Mouse (Mus musculus) fat pad, adult 2 months (tissue): ENCODE data around the gene Capn8.

ENCODE experiments used
- DNase-seq: peaks from one replicate; pipeline ENCODE4 v3.0.0-alpha.2; 2011; ENCODE audit warnings: low read depth, low spot score; ENCODE audit errors: extremely low read depth

Capn8 gene

GRCm38 (mm10) chr1:182550761-182551160, 14.0 kb upstream of the Capn8 start:
- no peak for DNase-seq

- no peak for DNase-seq
These were observed 11.0 kb upstream of the Capn8 start for GRCm38 (mm10) chr1:182553649-182554375.

GRCm38 (mm10) chr1:182558271-182558670, 6.5 kb upstream of the Capn8 start:
- no peak for DNase-seq

DNA sequence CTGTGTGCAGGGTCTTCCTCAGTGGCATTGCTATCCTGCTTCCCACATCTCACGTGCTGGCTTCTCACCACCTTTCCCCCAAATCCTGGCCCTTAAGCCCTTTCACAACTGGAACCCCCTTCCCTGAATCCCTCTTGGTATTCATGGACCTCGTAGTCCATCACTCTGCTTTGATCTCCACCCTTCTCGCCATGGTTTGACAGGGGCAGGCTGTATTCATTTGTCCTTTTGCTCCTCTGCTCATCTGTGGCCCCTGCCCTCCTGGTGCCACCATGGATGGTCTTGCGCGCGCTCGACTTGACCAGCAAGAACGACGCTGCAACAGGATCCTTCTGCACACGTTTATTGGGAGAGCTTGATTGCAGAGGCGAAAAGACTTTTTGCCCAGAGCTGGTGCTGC, 5.3 kb upstream of the Capn8 start:
- no peak for DNase-seq

- no peak for DNase-seq
These were observed 4.3 kb upstream of the Capn8 start for GRCm38 (mm10) chr1:182560390-182561098.

DNA sequence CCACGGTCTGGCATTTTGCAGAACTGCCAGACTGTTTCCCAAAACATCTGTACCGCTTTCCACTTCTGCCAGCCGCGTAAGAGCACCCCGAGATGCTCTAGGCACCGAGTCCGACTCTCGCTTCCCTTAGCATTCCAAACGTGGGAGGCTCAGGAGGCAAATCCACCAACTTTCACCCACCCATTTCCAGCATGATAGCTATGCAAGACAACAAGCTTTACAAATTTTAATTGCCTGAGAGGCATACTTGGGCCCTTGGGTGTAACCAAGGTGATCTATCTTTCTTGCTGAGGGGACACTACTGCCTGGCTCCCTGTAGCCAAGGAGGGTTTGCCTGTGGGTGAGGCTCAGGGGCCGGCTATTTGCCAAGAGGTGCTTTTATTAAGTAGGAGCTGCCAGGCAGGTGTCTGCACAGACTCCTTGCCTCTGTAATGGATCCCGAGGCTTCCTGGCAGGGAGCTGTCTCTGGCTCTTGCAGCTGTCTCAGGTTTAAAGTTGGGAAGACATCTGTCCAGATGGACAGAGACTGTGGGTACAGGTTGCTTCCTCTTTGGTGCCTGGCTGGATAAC, 2.8 kb upstream of the Capn8 start:
- no peak for DNase-seq

- no peak for DNase-seq
These were observed 2.0 kb upstream of the Capn8 start for GRCm38 (mm10) chr1:182562576-182563370.

GRCm38 (mm10) chr1:182565351-182565835, 586 bp downstream of the Capn8 start:
- DNase-seq = no peak

DNA sequence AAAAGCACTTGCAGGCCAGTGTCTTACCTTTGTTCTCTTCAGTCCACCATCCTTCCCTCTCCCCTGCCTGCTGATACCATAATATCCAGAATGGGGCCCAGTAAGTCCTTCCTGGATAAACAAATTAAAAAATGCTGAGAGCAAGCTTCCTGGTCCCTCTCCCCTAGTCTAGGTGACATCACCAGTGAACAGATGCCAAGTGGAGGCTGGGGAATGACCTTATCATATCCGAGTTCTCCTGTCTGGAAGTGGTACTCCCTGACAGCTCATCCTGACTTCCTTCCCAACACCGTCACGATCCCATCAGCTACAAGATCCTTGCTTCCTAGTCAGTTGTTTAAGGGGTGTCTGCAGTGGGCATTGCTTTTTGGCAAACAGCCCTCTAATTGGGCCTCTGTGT, 6.3 kb downstream of the Capn8 start:
- DNase-seq = no peak

- DNase-seq = no peak
These were observed 7.2 kb downstream of the Capn8 start for GRCm38 (mm10) chr1:182571973-182572372.

GRCm38 (mm10) chr1:182573856-182574665, 9.3 kb downstream of the Capn8 start:
- no peak for DNase-seq

DNA sequence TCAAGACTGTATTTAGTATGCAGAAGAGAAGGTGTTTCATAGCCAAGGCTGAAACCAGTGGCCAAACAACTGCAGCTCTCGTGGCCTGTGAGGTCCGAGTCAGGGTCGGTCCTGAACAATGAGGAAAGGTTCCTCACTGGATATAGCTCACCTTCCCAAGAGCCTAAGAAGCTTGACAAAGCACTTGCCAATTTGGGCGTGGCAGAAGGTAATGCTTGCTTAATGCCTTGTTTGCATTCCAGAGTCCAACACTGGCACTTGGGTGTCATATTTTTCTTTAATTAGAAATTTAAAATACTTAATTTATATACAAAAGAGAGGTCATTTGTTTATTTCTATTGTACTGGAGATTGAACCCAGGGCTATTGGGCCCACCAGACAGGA, 9.9 kb downstream of the Capn8 start:
- no peak for DNase-seq

DNA sequence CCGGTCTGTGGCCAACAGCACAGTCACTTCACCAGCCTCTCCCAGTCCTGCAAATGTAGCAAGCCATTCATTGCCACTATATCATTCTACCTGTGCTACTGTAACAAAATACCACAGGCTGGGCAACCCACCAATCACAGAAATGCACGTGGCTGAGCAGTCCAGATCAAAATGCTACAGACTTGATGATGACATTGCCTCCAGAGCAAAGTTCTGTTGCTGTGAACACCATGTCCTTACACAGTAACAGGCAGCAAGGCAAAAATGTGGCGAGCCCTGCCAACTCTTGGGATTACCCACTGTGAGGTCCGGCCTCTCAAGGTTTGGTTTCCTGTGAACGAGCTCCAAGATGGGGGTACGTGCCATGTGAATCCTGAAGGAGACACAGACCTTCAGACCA, 19.4 kb downstream of the Capn8 start:
- no peak for DNase-seq

- no peak for DNase-seq
These were observed 20.5 kb downstream of the Capn8 start for GRCm38 (mm10) chr1:182585162-182585840.

DNA sequence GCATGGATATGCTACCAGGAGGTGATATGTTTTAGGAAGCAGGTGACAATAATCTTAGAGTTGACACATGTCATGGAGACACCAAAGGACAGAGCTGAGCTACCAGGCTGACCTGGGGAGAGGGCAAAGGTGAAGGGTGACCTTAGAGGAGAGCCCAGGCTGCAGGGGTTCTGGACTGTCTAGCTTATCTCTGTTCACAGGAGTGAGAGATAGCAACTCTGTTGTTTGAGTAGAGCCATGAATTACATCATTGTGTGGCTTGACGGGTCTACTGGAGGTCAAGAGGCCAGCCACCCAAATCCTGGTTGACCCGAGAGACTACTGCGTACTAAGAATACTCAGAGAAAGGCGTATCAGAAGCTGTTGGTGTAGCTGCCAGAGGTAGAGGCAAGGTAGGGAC, 22.9 kb downstream of the Capn8 start:
- DNase-seq = no peak

GRCm38 (mm10) chr1:182591491-182591890, 26.7 kb downstream of the Capn8 start:
- DNase-seq = no peak

GRCm38 (mm10) chr1:182592436-182592835, 27.6 kb downstream of the Capn8 start:
- DNase-seq = no peak

GRCm38 (mm10) chr1:182605330-182606150, 40.7 kb downstream of the Capn8 start:
- no peak for DNase-seq

DNA sequence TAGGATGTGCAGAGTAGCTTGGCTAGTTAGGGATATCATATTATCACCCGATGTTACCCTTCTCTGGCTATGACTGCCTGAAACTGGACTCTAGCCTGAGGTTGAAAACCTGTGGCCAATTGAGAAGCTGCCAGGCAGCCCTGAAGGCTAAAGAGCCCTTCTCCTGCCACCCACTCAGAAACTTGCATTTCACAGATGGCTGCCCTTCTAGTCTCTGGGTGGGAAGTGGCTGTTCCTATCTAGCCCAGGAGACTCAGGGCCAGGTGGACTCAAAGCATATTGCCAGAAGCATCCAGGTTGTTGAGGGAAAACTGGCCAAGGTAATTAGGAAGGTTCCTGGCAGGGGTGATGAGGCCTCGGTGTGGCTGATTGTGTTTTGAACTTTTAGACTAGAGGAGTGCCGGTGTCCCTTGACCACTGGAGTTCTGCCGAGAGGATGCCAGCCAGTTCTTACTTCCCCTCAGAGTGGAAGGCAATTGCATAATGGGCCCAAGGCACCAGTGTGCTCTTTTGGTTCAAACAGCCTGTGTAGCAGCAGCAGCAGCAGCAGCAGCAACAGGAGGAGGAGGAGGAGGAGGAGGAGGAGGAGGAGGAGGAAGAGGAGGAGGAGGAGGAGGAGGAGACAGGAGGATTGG, 45.0 kb downstream of the Capn8 start:
- DNase-seq = no peak
